Mouse (Mus musculus) C2C12 (cell line): ENCODE measurements around the gene Ier5.

Experiments used
- CTCF ChIP-seq: IDR thresholded peaks from one replicate; pipeline ENCODE4 v1.5.1; 2011; ENCODE audit not compliant: control insufficient read depth, insufficient read depth, insufficient read length
- MYOG ChIP-seq: IDR thresholded peaks from one replicate; pipeline ENCODE4 v1.6.1; 2011; ENCODE audit not compliant: control insufficient read depth, insufficient read length; ENCODE audit errors: extremely low read depth

DNA sequence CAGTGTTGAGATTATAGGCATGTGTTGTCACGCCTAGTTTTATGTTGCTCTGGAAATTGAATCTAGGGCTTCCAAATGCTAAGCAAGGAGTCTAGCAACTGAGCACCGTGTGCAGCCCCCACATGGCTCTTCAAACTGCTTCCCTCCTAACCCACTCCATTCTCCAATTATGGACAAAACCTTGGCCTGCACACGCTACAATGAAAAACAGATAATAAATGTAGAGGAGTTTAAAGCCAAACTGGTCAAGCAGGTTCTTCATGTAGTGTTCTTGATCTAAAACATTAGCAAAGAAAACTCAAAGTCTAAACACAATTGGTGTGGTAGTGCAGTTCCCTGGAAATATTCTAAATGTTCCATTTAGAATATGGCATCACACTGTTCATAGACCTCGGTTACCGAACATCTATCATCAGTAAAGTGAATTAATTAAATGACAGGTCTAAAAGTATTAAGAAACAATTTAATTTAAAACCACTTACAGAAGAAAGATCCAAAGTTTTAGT, 28.0 kb upstream of the Ier5 start:
- TF ChIP-seq MYOG (no peak), CTCF (no peak)
